Mouse (Mus musculus) C2C12 (cell line): ENCODE measurements around the gene Tmem243.

ENCODE experiments used
- CEBPB ChIP-seq: IDR thresholded peaks from one replicate; pipeline ENCODE4 v1.6.1; 2011; ENCODE audit warnings: low read depth, mild to moderate bottlenecking, control low read depth, moderate library complexity
- CTCF ChIP-seq: IDR thresholded peaks from one replicate; pipeline ENCODE4 v1.5.1; 2011; ENCODE audit not compliant: control insufficient read depth, insufficient read depth, insufficient read length
- MAX ChIP-seq: IDR thresholded peaks from one replicate; pipeline ENCODE4 v1.6.1; 2011; ENCODE audit warnings: mild to moderate bottlenecking, control low read depth
- USF1 ChIP-seq: IDR thresholded peaks from one replicate; pipeline ENCODE4 v1.6.1; 2011; ENCODE audit warnings: low read depth, mild to moderate bottlenecking, control low read depth, moderate library complexity

DNA sequence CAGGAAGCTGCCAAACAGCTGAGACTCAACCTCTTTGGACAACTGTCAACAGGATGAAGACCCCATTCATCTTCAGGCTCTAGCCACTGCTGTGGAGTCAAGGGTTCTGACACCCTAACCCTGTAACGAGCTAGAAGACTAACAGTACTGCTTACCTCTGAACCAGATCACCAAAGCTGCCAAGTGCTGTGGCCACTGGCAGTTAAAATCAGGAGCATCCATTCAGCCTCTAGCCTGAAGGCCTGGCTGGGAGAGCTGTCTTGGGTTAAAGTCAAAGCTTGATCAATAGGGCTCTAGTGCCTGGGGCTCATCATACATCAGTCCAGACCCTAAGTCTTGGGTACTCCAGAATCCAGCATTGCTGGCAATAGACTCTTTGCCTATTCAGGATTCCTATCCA, 56.9 kb downstream of the Tmem243 start:
- TF ChIP-seq CTCF (no peak), MAX (no peak), USF1 (no peak), CEBPB (no peak)
